Mouse (Mus musculus) embryo, embryonic 10 days (tissue): Measurements from ENCODE around the gene Fbxw28.
"Not testable (repeated sequence)": the region's sequence is repeated elsewhere in the genome, so short reads cannot be mapped to it uniquely, and the experiment has no call there.

Experiments
- DNase-seq: peaks from one replicate; pipeline ENCODE4 v3.0.0-alpha.2; 2015; ENCODE audit warnings: low spot score

Gene Fbxw28

DNA sequence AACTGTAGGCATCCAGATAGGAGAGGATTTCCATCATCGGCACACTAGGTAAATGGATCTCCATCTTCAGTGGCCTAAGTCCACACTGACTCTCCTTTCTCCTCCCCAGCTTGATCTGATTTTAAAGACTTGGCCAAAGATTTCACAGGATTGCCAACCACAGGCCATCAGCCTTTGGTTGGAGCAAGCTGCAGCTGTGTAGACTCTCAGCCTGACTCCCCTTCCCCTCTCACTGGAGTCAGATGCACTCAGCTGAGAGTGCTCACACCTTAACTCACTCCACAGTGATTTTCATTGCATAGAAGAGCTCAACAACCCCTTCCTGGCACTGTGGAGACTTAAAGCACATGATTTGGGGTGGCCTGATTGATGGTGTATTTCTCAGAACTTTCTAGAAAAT lies at the start of gene Fbxw28:
Gene Fbxw28 (minus strand): TSS at position 101 of the 400 bp plus-strand sequence.
- DNase-seq = not testable (repeated sequence)

DNA sequence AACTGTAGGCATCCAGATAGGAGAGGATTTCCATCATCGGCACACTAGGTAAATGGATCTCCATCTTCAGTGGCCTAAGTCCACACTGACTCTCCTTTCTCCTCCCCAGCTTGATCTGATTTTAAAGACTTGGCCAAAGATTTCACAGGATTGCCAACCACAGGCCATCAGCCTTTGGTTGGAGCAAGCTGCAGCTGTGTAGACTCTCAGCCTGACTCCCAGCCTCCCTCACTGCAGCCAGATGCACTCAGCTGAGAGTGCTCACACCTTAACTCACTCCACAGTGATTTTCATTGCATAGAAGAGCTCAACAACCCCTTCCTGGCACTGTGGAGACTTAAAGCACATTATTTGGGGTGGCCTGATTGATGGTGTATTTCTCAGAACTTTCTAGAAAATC lies 51.9 kb downstream of the Fbxw28 start, which contains the start of gene Fbxw14:
Gene Fbxw14 (minus strand): TSS at position 101 of the 400 bp plus-strand sequence.
- not testable (repeated sequence) for DNase-seq
